Mouse (Mus musculus) bone marrow, adult 2 months (tissue): ENCODE results near the gene Trim58.

Experiments used
- CTCF ChIP-seq: fragments of 200-500 bp; IDR thresholded peaks from 2 replicates; pipeline ENCODE4 v1.5.1; 2011; ENCODE audit warnings: low read length, control low read depth; ENCODE audit not compliant: control insufficient read depth, insufficient read depth
- POLR2A ChIP-seq: fragments of 200-500 bp; IDR thresholded peaks from 2 replicates; pipeline ENCODE4 v1.6.1; 2011; ENCODE audit warnings: low read depth, mild to moderate bottlenecking, control low read depth, low read length, borderline replicate concordance; ENCODE audit not compliant: control insufficient read depth

DNA sequence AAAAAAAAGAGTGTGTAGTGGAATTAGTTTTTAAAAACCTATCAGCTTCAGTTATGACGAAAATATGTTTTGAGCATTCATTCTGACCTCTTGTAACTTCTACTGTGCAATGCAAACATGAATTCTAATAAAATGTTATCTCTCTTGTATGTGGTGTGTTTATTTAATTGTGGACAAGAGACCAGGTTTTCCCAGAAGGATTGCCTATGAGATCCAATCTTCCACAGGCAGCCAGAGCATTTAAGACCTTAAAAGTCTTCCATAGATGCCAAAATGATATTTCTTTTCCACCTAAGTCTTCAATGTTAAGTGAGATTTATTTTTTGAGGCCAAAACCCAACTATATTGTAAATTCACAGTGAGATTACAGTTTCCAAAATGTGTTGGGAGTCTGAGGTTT is 40.5 kb downstream of the Trim58 start, which contains the start of gene Olfr320:
- TF ChIP-seq POLR2A (no peak), CTCF (no peak)
